Mouse (Mus musculus) kidney, embryonic 15.5 days (tissue): ENCODE results near the gene Myo5c. TPM values are rescaled to one million over a fixed set of nuclear protein-coding genes. Genes with fewer than 3 reads are reported as not detected.
"Not testable (repeated sequence)": the region's sequence is repeated elsewhere in the genome, so short reads cannot be mapped to it uniquely, and the experiment has no call there.

ENCODE experiments used
- ATAC-seq: fragments of 200-750 bp; cut with Nextera tagmentation; replicated peaks from 2 replicates; pipeline ENCODE4 v1.8.0; 2017; ENCODE audit warnings: moderate TSS enrichment; ENCODE audit not compliant: low FRiP score
- H3K27ac ChIP-seq: fragments of 300-500 bp; sonication (generic); 2 replicates; pipeline ENCODE4 v1.5.1; 2015; ENCODE audit warnings: mild to moderate bottlenecking, inconsistent platforms
- H3K27me3 ChIP-seq: fragments of 300-500 bp; sonication (generic); 2 replicates; pipeline ENCODE4 v1.6.1; 2015; ENCODE audit warnings: inconsistent platforms
- H3K36me3 ChIP-seq: fragments of 300-500 bp; sonication (generic); 2 replicates; pipeline ENCODE4 v1.6.1; 2015; ENCODE audit warnings: inconsistent platforms
- H3K4me1 ChIP-seq: fragments of 300-500 bp; sonication (generic); 2 replicates; pipeline ENCODE4 v1.6.1; 2015; ENCODE audit warnings: inconsistent platforms
- H3K4me2 ChIP-seq: fragments of 300-500 bp; sonication (generic); 2 replicates; pipeline ENCODE4 v1.6.1; 2015; ENCODE audit warnings: moderate library complexity, mild to moderate bottlenecking, inconsistent platforms
- H3K4me3 ChIP-seq: fragments of 300-500 bp; sonication (generic); replicated peaks from 2 replicates; pipeline ENCODE4 v1.5.1; 2015; ENCODE audit warnings: mild to moderate bottlenecking, inconsistent platforms
- H3K9ac ChIP-seq: fragments of 300-500 bp; sonication (generic); 2 replicates; pipeline ENCODE4 v1.6.1; 2015; ENCODE audit warnings: mild to moderate bottlenecking, inconsistent platforms
- H3K9me3 ChIP-seq: fragments of 300-500 bp; sonication (generic); replicated peaks from 2 replicates; pipeline ENCODE4 v1.6.1; 2016; ENCODE audit warnings: inconsistent platforms
- WGBS: fragments of 180-500 bp; shearing (Covaris S2); methylation state at CpG from one replicate; pipeline ENCODE4 v1.1.7; 2015; ENCODE audit warnings: mixed read lengths; 5-methylcytosine and 5-hydroxymethylcytosine counted together
- polyA plus RNA-seq: library from polyadenylated mRNA; unstranded; fragments of >200 nt; fragmentation: Nextera tagmentation; extraction: Ambion mirVana; gene quantifications from 2 replicates; pipeline ENCODE4 v1.2.1, GENCODE M21; 2015

Gene Myo5c
- polyA plus RNA-seq, 1 experiment from 2014 or later, result 3.7 TPM

DNA sequence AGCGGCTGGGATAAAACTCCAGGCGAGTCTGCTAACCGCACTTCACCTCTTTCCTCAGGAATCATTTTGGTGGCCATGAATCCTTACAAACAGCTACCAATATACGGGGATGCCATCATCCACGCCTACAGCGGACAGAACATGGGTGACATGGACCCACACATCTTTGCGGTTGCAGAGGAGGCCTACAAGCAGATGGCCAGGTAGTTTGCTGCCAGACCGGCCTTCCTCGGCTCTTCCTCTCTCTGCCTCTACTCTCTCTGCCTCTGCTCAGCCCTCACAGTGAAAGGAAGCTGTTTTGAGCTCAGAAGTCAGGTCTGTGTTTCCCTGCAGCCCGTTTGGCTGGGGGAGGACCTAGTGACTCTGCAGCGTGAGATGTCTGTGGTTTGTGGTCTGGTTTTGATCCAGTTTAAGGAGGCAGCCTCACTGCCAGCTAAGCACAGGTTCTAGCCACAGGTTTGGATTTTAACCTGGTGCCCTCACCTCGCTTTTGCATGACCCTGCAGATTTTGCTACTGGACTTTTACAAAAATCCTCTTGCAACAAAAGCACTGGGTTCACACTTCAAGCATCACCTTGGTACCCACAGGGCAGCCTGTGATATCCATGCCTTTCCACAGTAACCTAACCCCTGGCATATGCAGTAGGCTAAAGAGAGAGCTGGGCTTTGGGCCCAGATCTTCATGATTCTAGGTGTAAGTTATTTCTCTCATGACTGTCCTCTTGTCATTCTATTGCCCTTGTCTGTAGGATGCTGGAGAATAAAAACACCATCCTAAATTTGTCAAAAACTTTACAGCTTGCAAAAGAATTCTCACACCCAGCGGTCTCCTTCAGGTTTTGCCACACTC lies 14.5 kb downstream of the Myo5c start:
- Histone ChIP-seq H3K27ac (no peak overlapping the region), H3K27me3 (no peaks in the 10 kb centered on the region), H3K9ac (no peak overlapping the region), H3K36me3 (no peaks in the 10 kb centered on the region; the same call in 1 of the 2 replicates), H3K4me1 (no peaks in the 10 kb centered on the region), H3K9me3 (no peaks in the 10 kb centered on the region), H3K4me3 (no peak overlapping the region), H3K4me2 (no peak overlapping the region)
- 88% methylated on average over 13 of the region's 13 CpGs for WGBS
- no peak for ATAC-seq

DNA sequence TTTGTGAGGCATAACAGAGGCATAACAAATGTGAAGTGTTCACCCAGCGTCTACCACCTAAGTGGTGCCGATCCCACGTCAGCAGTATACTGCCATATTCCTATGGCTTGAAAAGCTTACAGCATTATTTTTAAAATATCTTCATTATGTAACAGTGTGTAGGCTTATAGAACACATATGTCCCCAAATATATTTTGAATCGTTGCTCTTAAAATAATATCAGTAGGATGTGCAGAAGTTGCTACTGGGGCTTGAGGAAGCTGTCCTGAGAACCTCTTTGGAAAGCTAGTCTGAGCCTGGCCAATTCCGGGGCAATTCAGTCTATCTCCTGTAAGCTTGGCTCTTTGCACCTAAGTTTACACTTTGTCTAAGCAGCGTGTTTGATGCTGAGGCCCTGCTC lies 16.1 kb downstream of the Myo5c start:
- H3K4me2 ChIP-seq, result no peak overlapping the region
- no peak overlapping the region for H3K27ac ChIP-seq
- H3K9ac ChIP-seq, result no peak overlapping the region
- H3K9me3 ChIP-seq, result no peaks in the 10 kb centered on the region
- WGBS, result 82% methylated on average over 6 of the region's 6 CpGs
- no peak for ATAC-seq
- H3K36me3 ChIP-seq, result no peaks in the 10 kb centered on the region; the same call in 1 of the 2 replicates
- no peaks in the 10 kb centered on the region for H3K4me1 ChIP-seq
- H3K4me3 ChIP-seq, result no peak overlapping the region
- no peaks in the 10 kb centered on the region for H3K27me3 ChIP-seq

DNA sequence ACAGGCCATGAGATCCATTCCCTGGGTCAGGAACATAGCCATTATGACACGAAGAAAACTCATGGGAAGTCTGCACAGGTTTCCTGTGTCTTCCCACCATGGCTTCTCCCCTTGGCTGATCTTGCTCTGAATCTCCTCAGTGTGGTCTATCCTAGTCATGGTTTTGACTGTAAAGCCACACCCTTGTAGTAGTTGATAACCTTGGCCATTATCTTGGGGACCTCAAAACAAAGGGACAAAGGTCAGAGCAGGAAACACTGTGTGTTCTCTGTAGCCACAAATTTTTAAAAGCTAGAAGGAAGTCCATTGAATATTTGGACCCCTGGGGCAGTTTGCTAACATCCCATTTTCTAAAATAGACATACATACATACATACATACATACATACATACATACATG lies 16.5 kb downstream of the Myo5c start:
- 70% methylated on average over 1 of the region's 1 CpGs for WGBS
- H3K36me3 ChIP-seq, result no peaks in the 10 kb centered on the region; the same call in 1 of the 2 replicates
- H3K4me2 ChIP-seq, result no peak overlapping the region
- no peak for ATAC-seq
- no peak overlapping the region for H3K9ac ChIP-seq
- H3K27me3 ChIP-seq, result no peaks in the 10 kb centered on the region
- no peaks in the 10 kb centered on the region for H3K9me3 ChIP-seq
- no peak overlapping the region for H3K27ac ChIP-seq
- H3K4me1 ChIP-seq, result no peaks in the 10 kb centered on the region
- H3K4me3 ChIP-seq, result no peak overlapping the region

DNA sequence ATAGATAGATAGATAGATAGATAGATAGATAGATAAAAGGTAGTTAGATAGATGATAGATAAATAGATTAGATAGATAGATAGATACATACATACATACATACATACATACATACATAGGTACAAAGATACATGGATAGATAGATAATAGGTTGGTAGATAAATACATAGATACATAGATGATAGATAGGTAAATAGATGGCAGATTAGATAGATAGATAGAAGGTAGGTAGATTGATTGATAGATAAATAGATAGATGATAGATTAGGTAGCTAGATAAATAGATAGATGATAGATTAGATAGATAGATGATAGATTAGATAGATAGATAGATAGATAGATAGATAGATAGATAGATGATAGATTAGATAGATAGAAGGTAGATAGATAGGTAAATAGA lies 17.1 kb downstream of the Myo5c start:
- Histone ChIP-seq H3K9ac (no peak overlapping the region), H3K27me3 (no peaks in the 10 kb centered on the region), H3K9me3 (no peaks in the 10 kb centered on the region), H3K27ac (no peak overlapping the region), H3K36me3 (no peaks in the 10 kb centered on the region; the same call in 1 of the 2 replicates), H3K4me2 (no peak overlapping the region), H3K4me1 (peaks cover 4% of the 10 kb centered on the region), H3K4me3 (no peak overlapping the region)
- ATAC-seq, result no peak

DNA sequence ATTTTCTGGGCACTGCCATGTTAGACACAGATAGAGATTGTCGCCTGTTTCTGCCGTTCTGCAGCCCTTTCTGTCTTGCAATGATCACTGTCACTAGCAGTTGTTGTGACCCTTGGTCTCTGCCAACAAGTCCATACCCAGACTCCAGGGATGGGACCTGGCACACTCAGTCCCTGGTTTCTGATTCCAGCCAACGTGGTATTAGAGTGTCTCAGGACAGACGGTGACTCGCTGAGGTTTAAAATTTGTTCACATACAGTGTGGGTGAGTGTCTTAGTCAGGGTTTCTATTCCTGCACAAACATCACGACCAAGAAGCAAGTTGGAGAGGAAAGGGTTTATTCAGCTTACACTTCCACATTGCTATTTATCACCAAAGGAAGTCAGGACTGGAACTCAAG lies 21.3 kb downstream of the Myo5c start:
- not testable (repeated sequence) for H3K4me2 ChIP-seq, H3K27me3 ChIP-seq, H3K4me3 ChIP-seq, H3K36me3 ChIP-seq, H3K9ac ChIP-seq, H3K9me3 ChIP-seq, H3K27ac ChIP-seq, ATAC-seq
- H3K4me1 ChIP-seq, result peaks cover 41% of the 10 kb centered on the region
- WGBS, result 74% methylated on average over 6 of the region's 6 CpGs

DNA sequence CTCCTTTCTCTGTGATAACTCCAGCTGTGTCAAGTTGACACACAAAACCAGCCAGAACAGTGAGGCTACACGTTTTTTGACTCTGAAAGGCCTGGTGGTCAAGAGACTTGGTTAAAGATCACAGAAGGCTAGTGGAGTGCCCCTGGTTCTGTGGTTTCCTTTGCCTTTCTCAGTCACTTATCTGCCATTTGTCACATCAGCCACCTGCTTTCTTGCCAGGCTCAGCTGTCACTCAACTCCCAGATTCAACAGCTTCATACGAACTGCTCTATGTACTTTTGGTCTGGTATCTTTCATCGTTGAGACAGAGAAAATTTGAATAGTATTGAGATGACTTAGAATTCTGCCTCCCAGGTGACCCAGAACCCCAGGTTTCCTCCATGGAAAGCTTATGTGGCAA lies 21.9 kb downstream of the Myo5c start:
- Histone ChIP-seq H3K4me2 (peak overlapping the region; percentile 12; the same call in 1 of the 2 replicates), H3K9ac (no peak overlapping the region), H3K27me3 (no peaks in the 10 kb centered on the region), H3K27ac (peak overlapping the region; percentile 69; the same call in 1 of the 2 replicates), H3K9me3 (no peaks in the 10 kb centered on the region), H3K4me3 (no peak overlapping the region), H3K4me1 (peaks cover 41% of the 10 kb centered on the region), H3K36me3 (no peaks in the 10 kb centered on the region)
- WGBS, result 45% methylated on average over 3 of the region's 3 CpGs
- no peak for ATAC-seq

DNA sequence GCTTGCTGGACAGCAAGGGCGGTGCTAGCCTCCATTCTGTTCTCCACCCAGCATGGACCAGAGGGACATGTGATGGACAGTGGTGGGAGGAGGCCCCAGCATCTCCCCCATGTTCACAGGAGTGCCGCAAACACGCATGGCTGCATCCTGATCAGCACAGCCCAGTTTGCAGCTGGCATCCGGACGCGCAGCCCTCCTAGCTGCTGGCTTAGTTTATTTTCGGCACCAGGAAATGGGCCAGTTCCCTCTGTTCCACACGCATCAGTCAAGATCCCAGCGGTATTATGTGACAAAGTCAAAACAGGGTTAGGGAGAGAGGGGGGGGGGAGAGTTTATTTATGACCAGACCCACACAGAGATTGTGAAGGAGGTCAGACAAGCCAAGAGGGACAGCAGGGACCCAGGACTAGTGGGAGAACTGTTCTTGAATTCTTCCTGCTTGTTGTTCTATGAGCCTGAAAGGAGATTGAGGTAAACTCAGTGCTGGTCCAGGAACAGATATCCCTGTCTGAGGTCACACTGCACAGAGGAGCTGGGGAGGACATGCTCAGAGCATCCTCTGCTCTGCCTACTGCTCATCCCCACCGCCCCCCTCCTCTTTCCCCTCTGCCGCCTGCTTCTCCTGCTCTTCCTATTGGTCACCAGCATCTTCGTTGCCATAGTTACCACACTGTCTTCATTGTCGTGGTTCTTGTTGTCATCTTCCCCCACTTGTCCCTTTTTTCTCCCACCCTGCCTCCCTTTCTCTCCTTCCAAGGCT lies 22.6 kb downstream of the Myo5c start:
- Histone ChIP-seq H3K4me2 (peak overlapping the region; percentile 12; the same call in 1 of the 2 replicates), H3K4me3 (no peak overlapping the region), H3K27me3 (no peaks in the 10 kb centered on the region), H3K27ac (peak overlapping the region; percentile 69), H3K9ac (no peak overlapping the region), H3K36me3 (no peaks in the 10 kb centered on the region), H3K4me1 (peaks cover 41% of the 10 kb centered on the region), H3K9me3 (no peaks in the 10 kb centered on the region)
- WGBS, result 20% methylated on average over 13 of the region's 13 CpGs
- peak; percentile 89 for ATAC-seq

DNA sequence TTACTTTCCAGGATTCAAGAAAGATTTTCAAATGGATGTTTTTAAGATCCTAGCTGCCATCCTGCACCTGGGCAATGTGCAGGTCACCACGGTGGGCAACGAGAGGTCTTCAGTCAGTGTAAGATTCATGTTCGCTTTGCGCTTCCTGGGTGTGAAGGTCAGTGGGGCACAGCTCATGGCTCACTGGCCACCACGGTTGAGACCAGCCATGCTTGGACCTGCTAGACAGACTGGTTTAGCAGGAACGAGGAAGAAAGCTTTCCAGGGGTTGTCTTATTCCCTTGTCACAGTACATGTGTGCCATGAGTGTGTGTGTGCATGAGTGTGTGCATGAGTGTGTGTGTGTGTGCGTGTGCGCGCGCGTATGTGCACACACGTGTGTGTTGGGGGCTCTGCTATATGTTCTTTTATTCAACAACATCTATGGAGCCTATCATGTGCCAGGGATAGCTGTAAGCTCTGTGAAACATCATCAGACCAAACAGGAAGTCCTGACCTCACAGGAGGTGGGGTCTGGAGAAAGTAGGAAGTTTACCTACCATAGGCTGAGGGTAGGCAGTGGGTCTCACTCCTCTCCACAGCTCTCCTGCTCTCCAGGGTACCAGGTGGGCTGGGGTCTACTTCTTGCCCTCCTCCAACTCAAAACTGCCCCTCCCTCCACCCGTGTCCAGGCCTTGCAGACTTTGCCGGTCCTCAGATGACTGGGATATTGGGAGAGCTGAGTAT lies 24.2 kb downstream of the Myo5c start:
- Histone ChIP-seq H3K4me3 (no peak overlapping the region), H3K9me3 (no peaks in the 10 kb centered on the region), H3K27me3 (no peaks in the 10 kb centered on the region), H3K4me2 (no peak overlapping the region), H3K4me1 (peaks cover 45% of the 10 kb centered on the region), H3K9ac (no peak overlapping the region), H3K36me3 (no peaks in the 10 kb centered on the region), H3K27ac (peak overlapping the region; percentile 72)
- 63% methylated on average over 14 of the region's 14 CpGs for WGBS
- ATAC-seq, result peak; percentile 63

DNA sequence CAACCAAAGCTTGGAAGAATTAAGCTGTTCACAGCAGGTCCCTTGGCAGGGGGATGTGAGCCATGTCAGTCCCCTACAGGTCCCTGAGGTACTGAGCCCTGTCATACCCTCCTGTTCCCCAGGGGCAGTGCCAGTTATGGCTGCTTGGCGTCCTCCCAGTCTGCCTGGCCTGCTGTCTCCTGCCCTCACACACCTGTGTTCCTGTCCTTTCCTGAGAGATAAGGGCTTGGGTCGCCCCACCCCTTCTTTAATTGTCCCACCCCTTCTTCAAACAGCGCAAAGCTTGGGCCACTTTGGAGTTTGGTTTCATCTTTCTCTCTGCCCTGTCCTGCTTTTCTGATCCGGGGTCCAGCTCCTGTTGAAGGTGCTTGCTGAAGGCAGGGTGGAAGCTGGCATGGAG lies 27.0 kb downstream of the Myo5c start:
- Histone ChIP-seq H3K4me3 (no peak overlapping the region), H3K36me3 (no peaks in the 10 kb centered on the region), H3K4me1 (peaks cover 49% of the 10 kb centered on the region), H3K27ac (no peak overlapping the region), H3K9me3 (no peaks in the 10 kb centered on the region), H3K4me2 (no peak overlapping the region), H3K9ac (no peak overlapping the region), H3K27me3 (no peaks in the 10 kb centered on the region)
- WGBS, result 75% methylated on average over 4 of the region's 4 CpGs
- ATAC-seq, result no peak

DNA sequence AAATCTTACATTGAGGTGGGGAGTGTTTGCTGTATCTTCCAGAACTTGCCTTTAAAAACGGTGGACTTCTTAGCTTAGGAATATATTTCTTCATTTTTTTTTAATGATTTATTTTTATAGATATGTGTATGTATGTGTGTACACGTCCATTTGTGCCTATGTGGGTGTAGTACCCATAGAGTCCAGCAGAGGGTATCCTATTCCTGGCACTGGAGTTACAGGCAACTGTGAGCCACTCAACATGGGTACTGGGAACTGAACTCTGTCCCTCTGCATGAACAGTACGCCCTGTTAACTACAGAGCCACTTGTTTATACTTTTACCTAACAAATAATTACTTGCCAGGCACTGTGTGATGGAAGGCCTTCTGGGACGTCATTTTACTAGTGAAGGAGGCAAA lies 27.8 kb downstream of the Myo5c start:
- H3K9me3 ChIP-seq, result no peaks in the 10 kb centered on the region
- H3K4me1 ChIP-seq, result peaks cover 40% of the 10 kb centered on the region
- H3K9ac ChIP-seq, result no peak overlapping the region
- no peak overlapping the region for H3K27ac ChIP-seq
- no peaks in the 10 kb centered on the region for H3K36me3 ChIP-seq
- H3K4me3 ChIP-seq, result no peak overlapping the region
- no peak overlapping the region for H3K4me2 ChIP-seq
- ATAC-seq, result no peak
- 87% methylated on average over 4 of the region's 4 CpGs for WGBS
- H3K27me3 ChIP-seq, result no peaks in the 10 kb centered on the region

DNA sequence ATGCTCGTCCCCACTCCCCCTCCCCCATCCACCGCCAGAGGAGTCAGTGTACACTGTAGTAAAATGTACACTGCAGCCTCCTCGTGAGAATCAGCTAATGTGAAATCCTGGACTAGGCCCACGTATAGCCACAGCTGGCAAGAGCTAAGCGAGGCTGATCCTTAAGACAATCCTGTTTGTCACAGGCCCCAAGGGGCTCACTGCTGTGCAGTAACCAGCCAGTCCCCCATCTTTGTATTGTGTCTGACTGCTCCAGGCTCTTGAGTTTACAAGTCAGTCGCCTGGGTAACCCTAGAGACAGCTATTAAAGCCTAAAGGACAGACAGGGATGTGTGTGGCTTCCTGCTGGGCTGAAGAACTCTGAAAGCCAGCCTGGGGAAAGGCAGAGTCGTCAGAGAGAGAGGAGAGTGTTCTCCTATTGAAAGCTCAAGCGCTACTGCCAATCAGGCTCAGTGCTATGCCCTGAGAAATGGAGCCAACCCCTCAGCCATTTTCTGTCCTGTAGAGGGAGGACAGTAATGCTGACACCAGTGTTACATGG lies 29.6 kb downstream of the Myo5c start:
- Histone ChIP-seq H3K9ac (no peak overlapping the region), H3K27ac (0 out of 2 replicates have a peak overlapping the region, but pooled peaks have one; percentile 19), H3K4me2 (no peak overlapping the region), H3K36me3 (no peaks in the 10 kb centered on the region), H3K4me3 (no peak overlapping the region), H3K4me1 (peaks cover 24% of the 10 kb centered on the region), H3K27me3 (no peaks in the 10 kb centered on the region), H3K9me3 (no peaks in the 10 kb centered on the region)
- WGBS, result 23% methylated on average over 8 of the region's 8 CpGs
- ATAC-seq, result peak; percentile 27; the same call in 1 of the 2 replicates
